Mouse (Mus musculus) heart, embryonic 15.5 days (tissue): ENCODE results near the gene Ppfibp2. TPM values are rescaled to one million over a fixed set of nuclear protein-coding genes. Genes with fewer than 3 reads are reported as not detected.
A peak's percentile ranks its signal among the peaks of the same experiment; 100 is the strongest.

Experiments
- ATAC-seq: fragments of 200-750 bp; cut with Nextera tagmentation; replicated peaks from 2 replicates; pipeline ENCODE4 v1.8.0; 2017; ENCODE audit warnings: low read depth, moderate TSS enrichment; ENCODE audit not compliant: insufficient number of reproducible peaks, insufficient read depth, low FRiP score
- H3K27ac ChIP-seq: fragments of 300-500 bp; sonication (generic); 2 replicates; pipeline ENCODE4 v1.5.1; 2015; ENCODE audit warnings: mild to moderate bottlenecking, inconsistent platforms
- H3K27me3 ChIP-seq: fragments of 300-500 bp; sonication (generic); 2 replicates; pipeline ENCODE4 v1.6.1; 2015; ENCODE audit warnings: inconsistent platforms
- H3K36me3 ChIP-seq: fragments of 300-500 bp; sonication (generic); 2 replicates; pipeline ENCODE4 v1.6.1; 2015; ENCODE audit warnings: mild to moderate bottlenecking, inconsistent platforms
- H3K4me1 ChIP-seq: fragments of 300-500 bp; sonication (generic); replicated peaks from 2 replicates; pipeline ENCODE4 v1.6.1; 2015; ENCODE audit warnings: inconsistent platforms
- H3K4me2 ChIP-seq: fragments of 300-500 bp; sonication (generic); 2 replicates; pipeline ENCODE4 v1.6.1; 2015; ENCODE audit warnings: inconsistent platforms, mild to moderate bottlenecking, moderate library complexity
- H3K4me3 ChIP-seq: fragments of 300-500 bp; sonication (generic); 2 replicates; pipeline ENCODE4 v1.5.1; 2015; ENCODE audit warnings: mild to moderate bottlenecking, inconsistent platforms
- H3K9ac ChIP-seq: fragments of 300-500 bp; sonication (generic); 2 replicates; pipeline ENCODE4 v1.6.1; 2015; ENCODE audit warnings: mild to moderate bottlenecking, inconsistent platforms
- H3K9me3 ChIP-seq: fragments of 300-500 bp; sonication (generic); replicated peaks from 2 replicates; pipeline ENCODE4 v1.6.1; 2016; ENCODE audit warnings: inconsistent platforms
- WGBS: fragments of 180-500 bp; shearing (Covaris S2); methylation state at CpG from one replicate; pipeline ENCODE4 v1.1.7; 2015; ENCODE audit warnings: mixed read lengths; 5-methylcytosine and 5-hydroxymethylcytosine counted together
- polyA plus RNA-seq: library from polyadenylated mRNA; unstranded; fragments of >200 nt; fragmentation: Nextera tagmentation; extraction: Ambion mirVana; gene quantifications from 2 replicates; pipeline ENCODE4 v1.2.1, GENCODE M21; 2015

Gene Ppfibp2
- polyA plus RNA-seq, 1 experiment from 2014 or later = 4.4 TPM

DNA sequence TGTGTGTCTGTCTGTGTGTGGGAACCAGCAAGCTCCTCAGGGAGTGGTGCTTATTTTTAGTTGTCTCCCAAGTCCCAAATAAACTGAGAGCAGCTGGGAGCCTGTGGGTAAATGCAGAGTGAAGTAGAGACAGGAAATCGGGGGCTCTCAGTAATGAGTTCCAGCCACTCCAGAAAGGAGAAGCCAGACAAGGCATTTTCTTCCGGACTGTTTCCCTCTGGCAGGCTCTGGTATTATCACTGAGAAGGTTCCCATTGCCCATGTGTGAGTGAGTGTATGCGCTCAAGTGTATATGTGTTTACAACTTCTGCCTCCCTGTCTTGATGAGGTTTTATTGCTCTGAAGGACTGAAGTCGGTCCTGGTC lies 70.2 kb downstream of the Ppfibp2 start:
- Histone ChIP-seq H3K36me3 (no peaks in the 10 kb centered on the region), H3K4me3 (peak overlapping the region; percentile 49), H3K27me3 (no peaks in the 10 kb centered on the region), H3K9me3 (no peaks in the 10 kb centered on the region), H3K27ac (peak overlapping the region; percentile 95), H3K4me2 (peak overlapping the region; percentile 63), H3K4me1 (peaks cover 43% of the 10 kb centered on the region), H3K9ac (0 out of 2 replicates have a peak overlapping the region, but pooled peaks have one; percentile 58)
- 17% methylated on average over 4 of the region's 4 CpGs for WGBS
- ATAC-seq = peak; percentile 8; the same call in 1 of the 2 replicates

DNA sequence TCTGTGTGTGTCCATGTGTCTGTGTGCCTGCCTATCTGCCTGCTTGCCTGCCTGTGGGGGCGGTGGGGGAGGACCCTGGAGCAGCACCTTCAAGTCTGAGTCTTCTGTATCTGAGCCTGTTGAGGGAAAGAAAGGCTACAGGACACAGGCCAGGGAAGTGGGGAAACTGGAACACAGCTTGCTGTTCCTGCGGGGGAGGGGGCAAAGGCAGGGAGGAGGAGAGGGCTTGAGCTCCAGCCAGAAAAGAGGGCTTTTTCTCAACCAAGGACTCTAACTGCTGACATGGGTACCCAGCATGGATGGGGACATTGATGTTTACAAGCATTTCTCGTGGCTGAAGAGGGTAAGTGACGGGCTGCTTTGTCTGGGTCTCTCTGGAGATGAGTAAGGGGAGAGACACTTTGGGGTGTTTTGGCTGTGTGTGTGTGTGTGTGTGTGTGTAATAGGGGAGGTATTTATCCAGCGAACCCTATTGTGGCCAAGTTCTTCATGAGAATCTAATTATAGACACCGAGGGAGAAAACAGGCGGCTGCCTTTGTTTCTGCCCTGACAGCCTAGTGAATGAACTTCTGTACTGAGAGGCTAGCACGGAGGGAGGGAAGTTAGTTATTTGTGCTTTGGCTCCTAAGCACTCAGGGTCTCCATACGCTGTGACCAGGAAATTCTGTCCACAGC lies 70.7 kb downstream of the Ppfibp2 start:
- ATAC-seq = peak; percentile 21
- peaks cover 43% of the 10 kb centered on the region for H3K4me1 ChIP-seq
- H3K27me3 ChIP-seq = no peaks in the 10 kb centered on the region
- H3K36me3 ChIP-seq = no peaks in the 10 kb centered on the region
- H3K9ac ChIP-seq = peak overlapping the region; percentile 58
- peak overlapping the region; percentile 63 for H3K4me2 ChIP-seq
- WGBS = 4% methylated on average over 9 of the region's 9 CpGs
- peak overlapping the region; percentile 49 for H3K4me3 ChIP-seq
- H3K27ac ChIP-seq = peak overlapping the region; percentile 95
- H3K9me3 ChIP-seq = no peaks in the 10 kb centered on the region

DNA sequence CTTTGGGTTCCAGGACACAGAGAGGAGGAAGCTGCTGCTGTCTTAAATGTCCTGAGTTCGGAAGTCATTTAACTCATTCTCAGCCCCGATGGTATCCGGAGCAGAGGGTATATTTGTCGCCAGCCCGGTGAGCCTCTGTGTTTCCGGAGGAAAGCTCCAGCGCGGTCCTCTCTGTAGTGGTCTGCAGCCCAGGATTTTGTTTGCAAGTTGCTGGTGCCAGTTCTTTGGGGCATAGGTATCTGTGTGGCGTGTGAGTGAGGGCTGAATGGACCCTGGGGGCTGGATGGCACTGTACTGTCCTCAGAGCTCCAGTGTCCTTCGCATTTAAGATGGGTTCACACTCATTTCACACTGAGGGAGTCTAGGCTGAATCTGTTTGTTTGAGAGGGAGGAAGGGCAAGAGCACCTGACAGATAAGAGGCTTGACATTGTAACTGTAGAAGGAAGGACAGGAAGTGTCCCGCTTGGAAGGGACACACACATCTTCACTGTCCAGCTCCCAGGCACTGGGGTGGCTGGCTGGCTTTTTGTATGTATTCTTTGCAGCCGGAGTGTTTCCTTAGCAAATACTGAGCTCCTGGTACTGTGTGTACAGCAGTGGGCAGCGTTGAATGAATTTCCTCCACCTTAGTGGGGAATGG lies 71.4 kb downstream of the Ppfibp2 start:
- ATAC-seq = peak; percentile 27
- Histone ChIP-seq H3K27me3 (no peaks in the 10 kb centered on the region), H3K27ac (peak overlapping the region; percentile 95), H3K9ac (peak overlapping the region; percentile 58), H3K9me3 (no peaks in the 10 kb centered on the region), H3K4me2 (peak overlapping the region; percentile 63), H3K4me1 (peaks cover 43% of the 10 kb centered on the region), H3K36me3 (no peaks in the 10 kb centered on the region), H3K4me3 (peak overlapping the region; percentile 49)
- WGBS = 17% methylated on average over 13 of the region's 13 CpGs

DNA sequence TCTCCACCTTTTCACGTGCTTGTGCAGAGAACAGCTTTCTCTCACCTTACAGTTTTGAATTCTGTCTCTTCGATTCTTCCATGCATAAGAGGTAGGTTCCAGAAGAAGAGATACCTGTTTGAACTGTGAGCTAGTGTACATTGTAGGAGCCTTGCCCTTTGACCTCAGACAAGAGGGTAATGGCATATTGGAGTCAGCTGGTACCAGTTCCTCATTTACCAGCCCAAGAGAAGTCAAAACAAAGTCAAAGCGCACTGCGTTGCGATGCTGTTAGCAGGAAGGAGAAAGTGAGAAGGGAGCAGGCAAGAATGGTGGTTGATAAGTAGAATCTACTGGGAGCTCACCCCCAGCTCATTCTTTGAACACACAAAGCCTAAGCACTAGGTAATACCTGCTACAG lies 73.5 kb downstream of the Ppfibp2 start:
- Histone ChIP-seq H3K27ac (no peak overlapping the region), H3K27me3 (no peaks in the 10 kb centered on the region), H3K9me3 (no peaks in the 10 kb centered on the region), H3K9ac (no peak overlapping the region), H3K4me2 (no peak overlapping the region), H3K36me3 (no peaks in the 10 kb centered on the region), H3K4me3 (no peak overlapping the region), H3K4me1 (peaks cover 38% of the 10 kb centered on the region)
- 81% methylated on average over 5 of the region's 5 CpGs for WGBS
- ATAC-seq = no peak

DNA sequence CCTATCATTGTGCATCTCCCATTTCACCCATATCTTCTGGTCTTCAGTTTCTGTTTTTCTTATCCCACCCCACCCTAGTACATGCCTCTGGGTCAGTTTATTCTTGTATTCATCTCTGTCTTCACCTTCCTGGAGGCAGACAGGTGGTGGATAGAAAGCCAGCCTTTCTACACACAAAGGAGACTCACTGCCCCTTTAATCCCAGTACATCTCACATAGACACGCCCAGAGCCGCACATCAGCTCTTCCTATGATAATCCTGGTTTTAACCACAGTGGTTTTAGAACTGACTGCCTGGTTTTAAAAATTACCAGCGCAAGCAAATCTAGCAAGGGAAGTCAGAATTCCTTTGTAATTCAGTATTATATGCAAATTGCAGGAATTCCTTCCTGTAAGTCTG lies 80.2 kb downstream of the Ppfibp2 start:
- peaks cover 11% of the 10 kb centered on the region for H3K4me1 ChIP-seq
- no peaks in the 10 kb centered on the region for H3K9me3 ChIP-seq
- no peak for ATAC-seq
- no peak overlapping the region for H3K27ac ChIP-seq
- 71% methylated on average over 3 of the region's 3 CpGs for WGBS
- no peaks in the 10 kb centered on the region for H3K27me3 ChIP-seq
- no peak overlapping the region for H3K4me3 ChIP-seq
- no peaks in the 10 kb centered on the region for H3K36me3 ChIP-seq
- H3K4me2 ChIP-seq = no peak overlapping the region
- no peak overlapping the region for H3K9ac ChIP-seq

DNA sequence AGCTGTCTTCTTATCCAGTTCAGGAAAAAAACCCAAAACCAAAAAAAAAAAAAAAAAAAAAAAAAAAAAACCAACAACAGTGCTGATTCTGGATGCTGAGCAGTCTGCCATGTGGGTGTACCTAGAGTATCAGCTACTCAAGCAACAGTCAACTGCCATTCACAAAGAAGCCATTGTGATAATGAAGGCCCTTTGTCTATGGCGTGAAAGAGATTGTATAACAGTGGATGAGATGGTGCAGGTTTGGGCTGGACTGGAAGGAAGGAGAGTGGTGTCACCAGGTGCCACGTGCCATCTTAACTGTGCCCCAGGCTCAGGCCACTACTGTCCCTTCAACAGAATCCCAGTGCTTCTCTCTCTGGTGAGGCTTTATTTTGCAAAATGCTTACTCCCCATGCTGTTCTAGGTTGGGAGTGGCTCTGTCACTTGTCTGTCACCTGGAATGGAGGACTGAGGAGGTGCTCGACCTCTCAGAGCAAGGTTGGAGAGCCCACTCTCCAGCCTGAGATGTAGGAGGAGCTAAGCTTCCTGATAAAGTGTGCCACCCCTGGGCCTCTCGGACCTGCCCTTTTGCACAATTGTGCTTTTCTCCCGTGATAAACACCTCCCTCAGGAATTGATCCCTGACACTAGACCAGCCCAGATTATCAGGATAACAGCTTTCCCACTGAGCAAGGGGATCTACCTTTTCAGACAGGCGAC lies 85.3 kb downstream of the Ppfibp2 start:
- H3K4me2 ChIP-seq = no peak overlapping the region
- no peaks in the 10 kb centered on the region for H3K9me3 ChIP-seq
- H3K4me1 ChIP-seq = peaks cover 14% of the 10 kb centered on the region
- no peak overlapping the region for H3K4me3 ChIP-seq
- H3K9ac ChIP-seq = no peak overlapping the region
- WGBS = 46% methylated on average over 6 of the region's 6 CpGs
- H3K36me3 ChIP-seq = no peaks in the 10 kb centered on the region
- no peaks in the 10 kb centered on the region for H3K27me3 ChIP-seq
- no peak overlapping the region for H3K27ac ChIP-seq
- no peak for ATAC-seq

DNA sequence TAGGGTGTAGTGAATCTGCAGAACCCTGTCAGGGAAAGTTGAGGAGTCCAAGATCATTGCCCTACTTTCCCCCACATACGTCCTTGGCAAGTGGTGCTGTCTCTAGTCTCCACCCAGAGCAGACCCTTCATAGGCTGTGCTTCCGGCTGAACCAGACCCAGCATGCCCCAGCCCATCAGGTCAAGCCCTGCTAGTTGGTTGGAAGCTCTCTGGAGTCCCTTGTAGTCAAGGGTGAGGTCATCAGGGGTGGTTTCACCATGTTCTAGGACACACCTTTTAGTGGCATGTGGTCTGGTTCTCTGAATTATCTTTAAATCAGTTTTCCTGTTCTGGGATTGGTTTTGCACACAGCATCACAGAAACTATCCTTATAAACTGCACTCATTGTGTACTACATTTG lies 86.3 kb downstream of the Ppfibp2 start:
- no peak overlapping the region for H3K4me2 ChIP-seq
- no peaks in the 10 kb centered on the region for H3K27me3 ChIP-seq
- no peaks in the 10 kb centered on the region for H3K9me3 ChIP-seq
- H3K4me1 ChIP-seq = peaks cover 14% of the 10 kb centered on the region
- 72% methylated on average over 2 of the region's 2 CpGs for WGBS
- no peak for ATAC-seq
- no peak overlapping the region for H3K4me3 ChIP-seq
- H3K36me3 ChIP-seq = no peaks in the 10 kb centered on the region
- H3K27ac ChIP-seq = no peak overlapping the region
- H3K9ac ChIP-seq = no peak overlapping the region

DNA sequence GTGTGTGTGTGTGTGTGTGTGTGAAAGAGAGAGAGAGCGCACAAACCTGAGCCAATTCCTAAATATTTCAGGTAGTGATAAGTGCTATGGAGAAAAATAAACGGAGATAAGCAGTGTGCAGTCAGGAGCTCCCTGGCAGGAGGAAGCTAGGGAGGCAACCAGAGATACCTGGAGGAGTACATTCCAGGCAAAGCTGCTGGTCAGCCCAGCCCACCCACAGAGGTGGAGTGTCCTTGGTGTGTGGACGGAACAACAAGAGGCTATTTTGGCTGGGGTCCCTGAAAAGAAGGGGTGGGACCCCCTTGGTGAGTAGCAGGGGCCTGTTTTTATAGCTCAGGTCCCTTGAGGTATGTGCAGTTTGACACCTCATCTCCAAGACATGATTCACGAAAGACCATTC lies 88.2 kb downstream of the Ppfibp2 start:
- Histone ChIP-seq H3K4me1 (peaks cover 14% of the 10 kb centered on the region), H3K27ac (no peak overlapping the region), H3K36me3 (no peaks in the 10 kb centered on the region), H3K9ac (no peak overlapping the region), H3K4me2 (no peak overlapping the region), H3K9me3 (no peaks in the 10 kb centered on the region), H3K27me3 (no peaks in the 10 kb centered on the region), H3K4me3 (no peak overlapping the region)
- WGBS = 53% methylated on average over 4 of the region's 4 CpGs
- ATAC-seq = no peak

DNA sequence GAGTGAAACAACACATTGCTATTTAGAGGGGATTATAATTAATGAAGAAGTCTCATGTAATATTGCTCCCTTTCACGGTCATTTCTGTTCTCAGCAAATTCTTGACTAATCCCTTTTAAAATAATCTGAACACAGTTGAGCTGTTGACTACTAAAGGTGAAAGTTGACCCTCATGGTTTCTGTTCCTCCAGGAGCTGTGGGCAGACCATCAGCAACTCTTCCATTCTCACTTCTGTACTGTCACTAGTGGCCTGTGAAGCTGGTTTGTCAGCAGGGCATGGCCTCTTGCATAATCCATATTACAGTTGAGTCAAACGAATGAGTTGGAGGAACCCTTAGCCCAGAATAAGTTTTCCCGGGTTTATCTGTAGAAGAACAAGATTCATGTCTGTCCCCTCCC lies 88.6 kb downstream of the Ppfibp2 start:
- H3K9me3 ChIP-seq = no peaks in the 10 kb centered on the region
- H3K9ac ChIP-seq = no peak overlapping the region
- no peaks in the 10 kb centered on the region for H3K36me3 ChIP-seq
- no peaks in the 10 kb centered on the region for H3K27me3 ChIP-seq
- H3K4me3 ChIP-seq = no peak overlapping the region
- no peak overlapping the region for H3K27ac ChIP-seq
- 56% methylated on average over 3 of the region's 3 CpGs for WGBS
- no peak for ATAC-seq
- no peak overlapping the region for H3K4me2 ChIP-seq
- peaks cover 14% of the 10 kb centered on the region for H3K4me1 ChIP-seq

DNA sequence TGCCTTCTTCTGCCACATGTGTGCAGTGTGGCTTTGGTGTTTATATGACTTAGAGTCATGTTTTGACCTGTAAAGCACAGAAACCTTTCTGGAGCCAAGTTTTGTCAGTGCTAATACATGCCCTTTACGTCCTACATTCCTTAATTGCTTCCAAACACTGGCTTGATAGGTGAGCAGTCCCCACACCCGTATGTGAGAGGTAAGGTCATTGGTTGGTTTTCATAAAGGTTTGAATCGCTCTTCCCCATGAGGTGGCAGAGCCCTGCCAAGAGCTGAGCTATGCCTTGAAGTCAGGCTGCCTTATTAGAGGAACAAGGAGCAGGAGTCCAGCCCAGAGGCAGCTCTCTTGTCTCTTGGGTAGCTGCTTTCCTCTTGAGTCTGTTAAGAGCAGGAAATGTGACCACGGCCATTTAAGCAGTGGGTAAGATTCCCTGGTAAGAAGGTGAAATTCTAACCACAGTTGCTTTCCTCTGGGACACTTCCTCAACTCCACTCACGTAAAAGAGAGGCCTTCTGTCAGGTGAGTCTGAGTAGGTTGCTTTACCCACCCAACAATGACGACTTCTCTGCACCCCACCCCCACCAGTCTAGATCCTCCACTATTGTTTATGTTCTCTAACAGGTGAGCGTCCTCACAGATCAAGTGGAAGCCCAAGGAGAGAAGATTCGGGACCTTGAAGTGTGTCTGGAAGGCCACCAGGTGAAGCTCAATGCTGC lies 90.4 kb downstream of the Ppfibp2 start:
- no peaks in the 10 kb centered on the region for H3K27me3 ChIP-seq
- no peak overlapping the region for H3K9ac ChIP-seq
- ATAC-seq = no peak
- H3K4me2 ChIP-seq = no peak overlapping the region
- H3K4me1 ChIP-seq = peaks cover 7% of the 10 kb centered on the region
- no peak overlapping the region for H3K4me3 ChIP-seq
- 77% methylated on average over 8 of the region's 8 CpGs for WGBS
- H3K36me3 ChIP-seq = no peaks in the 10 kb centered on the region
- no peaks in the 10 kb centered on the region for H3K9me3 ChIP-seq
- H3K27ac ChIP-seq = no peak overlapping the region

DNA sequence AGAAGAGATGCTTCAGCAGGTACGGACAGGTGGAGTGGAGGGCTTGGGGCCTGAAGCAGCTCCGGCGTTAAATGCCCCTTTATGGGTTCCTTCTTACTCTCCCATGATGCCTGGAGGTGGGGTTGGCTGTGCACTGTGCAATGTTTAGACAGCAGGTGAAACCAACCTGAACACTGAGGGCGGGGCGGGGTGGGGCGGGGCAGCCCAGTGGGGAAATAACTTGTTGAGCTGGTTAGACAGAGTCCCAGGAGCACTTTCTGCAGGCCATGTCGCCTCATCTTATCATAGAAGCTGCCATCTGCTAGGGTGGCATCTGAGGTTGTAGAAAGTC lies 90.9 kb downstream of the Ppfibp2 start:
- Histone ChIP-seq H3K9me3 (no peaks in the 10 kb centered on the region), H3K27ac (no peak overlapping the region), H3K36me3 (no peaks in the 10 kb centered on the region), H3K4me1 (peaks cover 11% of the 10 kb centered on the region), H3K9ac (no peak overlapping the region), H3K4me3 (no peak overlapping the region), H3K27me3 (no peaks in the 10 kb centered on the region), H3K4me2 (no peak overlapping the region)
- ATAC-seq = peak; percentile 20; the same call in 1 of the 2 replicates
- WGBS = 84% methylated on average over 7 of the region's 7 CpGs
